Mouse (Mus musculus) intestine, embryonic 14.5 days (tissue): ENCODE results near the gene Hist1h4i. TPM values are rescaled to one million over a fixed set of nuclear protein-coding genes. Genes with fewer than 3 reads are reported as not detected.
A peak's percentile ranks its signal among the peaks of the same experiment; 100 is the strongest.

Experiments used
- ATAC-seq: fragments of 200-750 bp; cut with Nextera tagmentation; replicated peaks from 2 replicates; pipeline ENCODE4 v1.8.0; 2017; ENCODE audit warnings: low read depth, moderate number of reproducible peaks, moderate TSS enrichment, moderate library complexity; ENCODE audit not compliant: low FRiP score, low TSS enrichment
- DNase-seq: peaks from one replicate; pipeline ENCODE4 v3.0.0-alpha.2; 2018; ENCODE audit warnings: low spot score
- H3K27ac ChIP-seq: fragments of 300-500 bp; sonication (generic); 2 replicates; pipeline ENCODE4 v1.5.1; 2014; ENCODE audit warnings: low read depth, mild to moderate bottlenecking, control low read depth
- H3K27me3 ChIP-seq: fragments of 300-500 bp; sonication (generic); replicated peaks from 2 replicates; pipeline ENCODE4 v1.6.1; 2014; ENCODE audit warnings: low read length, control low read depth; ENCODE audit not compliant: control insufficient read depth, insufficient read depth
- H3K36me3 ChIP-seq: fragments of 300-500 bp; sonication (generic); 2 replicates; pipeline ENCODE4 v1.6.1; 2014; ENCODE audit warnings: low read length, control low read depth; ENCODE audit not compliant: control insufficient read depth, insufficient read depth
- H3K4me1 ChIP-seq: fragments of 300-500 bp; sonication (generic); replicated peaks from 2 replicates; pipeline ENCODE4 v1.6.1; 2014; ENCODE audit warnings: low read length, control low read depth, mixed read lengths; ENCODE audit not compliant: control insufficient read depth, insufficient read depth
- H3K4me2 ChIP-seq: fragments of 300-500 bp; sonication (generic); 2 replicates; pipeline ENCODE4 v1.6.1; 2014; ENCODE audit warnings: low read length
- H3K4me3 ChIP-seq: fragments of 300-500 bp; sonication (generic); 2 replicates; pipeline ENCODE4 v1.5.1; 2014; ENCODE audit warnings: low read depth, low read length, control low read depth, mixed read lengths
- H3K9ac ChIP-seq: fragments of 300-500 bp; sonication (generic); 2 replicates; pipeline ENCODE4 v1.6.1; 2014; ENCODE audit warnings: mild to moderate bottlenecking, low read length
- H3K9me3 ChIP-seq: fragments of 300-500 bp; sonication (generic); 2 replicates; pipeline ENCODE4 v1.6.1; 2016; ENCODE audit warnings: low read length, control low read depth; ENCODE audit not compliant: control insufficient read depth
- WGBS: fragments of 180-500 bp; shearing (Covaris S2); extraction: QIAGEN DNeasy Blood & Tissue Kit; methylation state at CpG from one replicate; pipeline ENCODE4 v1.1.7; 2014; 5-methylcytosine and 5-hydroxymethylcytosine counted together
- polyA plus RNA-seq: library from polyadenylated mRNA; unstranded; fragments of >200 nt; fragmentation: Nextera tagmentation; extraction: Ambion mirVana; gene quantifications from 2 replicates; pipeline ENCODE4 v1.2.1, GENCODE M21; 2014

Hist1h4i gene
- polyA plus RNA-seq, 1 experiment from 2014 or later = 18.9 TPM

GRCm38 (mm10) chr13:22033741-22034442, 7.3 kb downstream of the Hist1h4i start:
- no peak for ATAC-seq
- WGBS = 41% methylated on average over 5 of the region's 5 CpGs

GRCm38 (mm10) chr13:22030493-22030892, 10.7 kb downstream of the Hist1h4i start:
- no peak for ATAC-seq
- Histone ChIP-seq H3K4me2 (no peak overlapping the region), H3K27me3 (no peaks in the 10 kb centered on the region), H3K36me3 (no peaks in the 10 kb centered on the region), H3K27ac (no peak overlapping the region), H3K9me3 (no peaks in the 10 kb centered on the region), H3K9ac (no peak overlapping the region), H3K4me1 (peaks cover 7% of the 10 kb centered on the region), H3K4me3 (no peak overlapping the region)
- DNase-seq = no peak
- WGBS = 12% methylated on average over 4 of the region's 4 CpGs

More at GRCm38 (mm10) chr13:22033741-22034442, 7.3 kb downstream of the Hist1h4i start:
- peak overlapping the region; percentile 90 for H3K27ac ChIP-seq
- H3K9ac ChIP-seq = peak overlapping the region; percentile 79
- no peaks in the 10 kb centered on the region for H3K36me3 ChIP-seq
- H3K9me3 ChIP-seq = no peaks in the 10 kb centered on the region
- DNase-seq = no peak
- H3K4me2 ChIP-seq = peak overlapping the region; percentile 56
- no peaks in the 10 kb centered on the region for H3K27me3 ChIP-seq
- H3K4me3 ChIP-seq = peak overlapping the region; percentile 43
- peaks cover 10% of the 10 kb centered on the region for H3K4me1 ChIP-seq

- Histone ChIP-seq H3K36me3 (no peaks in the 10 kb centered on the region), H3K4me2 (no peak overlapping the region), H3K27ac (no peak overlapping the region), H3K4me3 (no peak overlapping the region), H3K27me3 (no peaks in the 10 kb centered on the region), H3K9me3 (no peaks in the 10 kb centered on the region), H3K4me1 (peaks cover 7% of the 10 kb centered on the region), H3K9ac (no peak overlapping the region)
- 47% methylated on average over 8 of the region's 8 CpGs for WGBS
- ATAC-seq = no peak
- no peak for DNase-seq
These were observed 11.2 kb downstream of the Hist1h4i start for GRCm38 (mm10) chr13:22029928-22030327.

GRCm38 (mm10) chr13:22028673-22029460, 12.3 kb downstream of the Hist1h4i start:
- Histone ChIP-seq H3K27me3 (no peaks in the 10 kb centered on the region), H3K4me1 (peaks cover 7% of the 10 kb centered on the region), H3K9ac (peak overlapping the region; percentile 62), H3K4me2 (peak overlapping the region; percentile 60), H3K9me3 (no peaks in the 10 kb centered on the region), H3K36me3 (no peaks in the 10 kb centered on the region), H3K27ac (peak overlapping the region; percentile 77), H3K4me3 (peak overlapping the region; percentile 55)
- ATAC-seq = peak; percentile 74
- 1% methylated on average over 40 of the region's 40 CpGs for WGBS
- DNase-seq = peak; percentile 99

GRCm38 (mm10) chr13:22026058-22027031, 14.8 kb downstream of the Hist1h4i start:
- H3K4me3 ChIP-seq = peak overlapping the region; percentile 59
- peak overlapping the region; percentile 53 for H3K9ac ChIP-seq
- no peak overlapping the region for H3K27ac ChIP-seq
- peaks cover 4% of the 10 kb centered on the region for H3K4me1 ChIP-seq
- peak overlapping the region; percentile 60 for H3K4me2 ChIP-seq
- no peaks in the 10 kb centered on the region for H3K27me3 ChIP-seq
- no peaks in the 10 kb centered on the region for H3K36me3 ChIP-seq
- DNase-seq = peak; percentile 100
- H3K9me3 ChIP-seq = no peaks in the 10 kb centered on the region
- WGBS = 1% methylated on average over 35 of the region's 35 CpGs
- ATAC-seq = no peak; the same call in 1 of the 2 replicates

GRCm38 (mm10) chr13:22022241-22022640, 18.9 kb downstream of the Hist1h4i start:
- peak overlapping the region; percentile 86 for H3K4me2 ChIP-seq
- H3K27ac ChIP-seq = no peak overlapping the region
- WGBS = under 1% methylated on average over 9 of the region's 9 CpGs

GRCm38 (mm10) chr13:22021581-22021980, 19.6 kb downstream of the Hist1h4i start:
- no peaks in the 10 kb centered on the region for H3K9me3 ChIP-seq
- H3K4me2 ChIP-seq = peak overlapping the region; percentile 86
- H3K27me3 ChIP-seq = peaks cover 9% of the 10 kb centered on the region; the same call in 1 of the 2 replicates
- no peak overlapping the region for H3K27ac ChIP-seq
- under 1% methylated on average over 11 of the region's 11 CpGs for WGBS
- H3K36me3 ChIP-seq = no peaks in the 10 kb centered on the region
- peak overlapping the region; percentile 63 for H3K4me3 ChIP-seq
- ATAC-seq (no peak), DNase-seq (peak; percentile 63)
- H3K9ac ChIP-seq = peak overlapping the region; percentile 48
- 0 out of 2 replicates have a peak, but pooled peaks cover 7% of the 10 kb centered on the region for H3K4me1 ChIP-seq

More at GRCm38 (mm10) chr13:22022241-22022640, 18.9 kb downstream of the Hist1h4i start:
- peak overlapping the region; percentile 48 for H3K9ac ChIP-seq
- DNase-seq (peak; percentile 89), ATAC-seq (peak; percentile 81)
- H3K9me3 ChIP-seq = no peaks in the 10 kb centered on the region
- 0 out of 2 replicates have a peak, but pooled peaks cover 7% of the 10 kb centered on the region for H3K4me1 ChIP-seq
- H3K4me3 ChIP-seq = peak overlapping the region; percentile 63
- H3K27me3 ChIP-seq = peaks cover 9% of the 10 kb centered on the region; the same call in 1 of the 2 replicates
- no peaks in the 10 kb centered on the region for H3K36me3 ChIP-seq

- peak; percentile 73 for ATAC-seq
- peak; percentile 85 for DNase-seq
- Histone ChIP-seq H3K4me3 (peak overlapping the region; percentile 63), H3K27me3 (peaks cover 11% of the 10 kb centered on the region; the same call in 1 of the 2 replicates), H3K9ac (peak overlapping the region; percentile 53), H3K4me1 (0 out of 2 replicates have a peak, but pooled peaks cover 7% of the 10 kb centered on the region), H3K36me3 (no peaks in the 10 kb centered on the region), H3K4me2 (peak overlapping the region; percentile 86), H3K27ac (no peak overlapping the region), H3K9me3 (no peaks in the 10 kb centered on the region)
- under 1% methylated on average over 8 of the region's 8 CpGs for WGBS
These were observed 20.2 kb downstream of the Hist1h4i start for GRCm38 (mm10) chr13:22020901-22021339.
